Mouse (Mus musculus) adrenal gland, postnatal 0 days (tissue): ENCODE results near the gene Olfr1061. TPM values are rescaled to one million over a fixed set of nuclear protein-coding genes. Genes with fewer than 3 reads are reported as not detected.

Experiments used
- polyA plus RNA-seq: library from polyadenylated mRNA; unstranded; fragments of >200 nt; fragmentation: Nextera tagmentation; extraction: Ambion mirVana; gene quantifications from 2 replicates; pipeline ENCODE4 v1.2.1, GENCODE M21; 2015

The Olfr1061 gene
- not detected in 2 replicates for polyA plus RNA-seq

DNA sequence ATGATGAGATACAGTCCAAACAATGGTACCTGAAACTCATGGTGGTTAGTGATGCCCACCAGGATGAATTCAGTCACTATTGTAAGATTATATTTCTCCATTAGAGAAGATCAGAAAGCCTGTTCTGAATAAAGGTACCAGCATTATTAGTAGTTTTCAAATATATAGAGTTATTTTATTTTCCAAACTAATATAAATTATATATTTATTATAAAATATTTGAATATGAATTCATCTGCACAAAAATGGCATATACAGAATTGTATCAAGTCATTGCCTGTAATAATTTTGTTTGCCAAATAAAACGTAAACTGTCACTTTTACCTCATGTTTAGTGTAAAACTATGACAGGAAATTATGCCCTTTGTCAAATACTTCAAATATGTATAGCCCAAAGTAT, at the start of gene Olfr1061:
TSS of gene Olfr1061 (minus strand) at position 101 of the 400 bp plus-strand sequence.

DNA sequence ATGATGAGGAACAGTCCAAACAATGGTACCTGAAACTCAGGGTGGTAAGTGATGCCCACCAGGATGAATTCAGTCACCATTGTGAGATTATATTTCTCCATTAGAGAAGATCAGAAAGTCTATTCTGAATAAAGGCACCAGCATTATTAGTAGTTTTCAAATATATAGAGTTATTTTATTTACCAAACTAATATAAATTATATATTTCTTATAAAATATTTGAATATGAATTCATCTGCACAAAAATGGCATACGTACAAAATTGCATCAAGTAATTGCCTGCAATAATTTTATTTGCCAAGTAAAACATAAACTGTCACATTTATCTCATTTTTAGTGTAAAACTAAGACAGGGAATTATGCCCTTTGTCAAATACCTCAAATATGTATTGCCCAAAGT, 42.3 kb upstream of the Olfr1061 start, which contains the start of gene Olfr1066:
TSS of gene Olfr1066 (minus strand) at position 101 of the 400 bp plus-strand sequence.

DNA sequence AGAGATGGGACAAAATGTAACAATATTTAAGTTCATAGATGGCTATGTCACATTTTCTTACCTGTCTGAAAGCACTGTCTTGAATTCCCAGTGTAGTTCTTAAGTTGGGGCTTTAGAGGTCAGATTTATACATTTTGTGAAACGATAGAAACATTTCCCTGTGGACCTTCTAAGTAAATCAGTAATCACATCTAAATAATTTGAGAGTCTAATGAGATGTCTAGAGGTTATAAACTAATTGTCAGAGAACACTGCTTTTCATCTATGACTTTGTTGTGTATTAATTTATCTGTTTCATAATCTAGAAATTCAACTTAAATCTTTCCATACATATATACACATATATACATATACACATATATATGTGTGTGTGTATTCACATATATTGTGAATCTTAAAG, 36.6 kb upstream of the Olfr1061 start, which contains the start of gene Olfr1065:
TSS of gene Olfr1065 (minus strand) at position 101 of the 400 bp plus-strand sequence.

DNA sequence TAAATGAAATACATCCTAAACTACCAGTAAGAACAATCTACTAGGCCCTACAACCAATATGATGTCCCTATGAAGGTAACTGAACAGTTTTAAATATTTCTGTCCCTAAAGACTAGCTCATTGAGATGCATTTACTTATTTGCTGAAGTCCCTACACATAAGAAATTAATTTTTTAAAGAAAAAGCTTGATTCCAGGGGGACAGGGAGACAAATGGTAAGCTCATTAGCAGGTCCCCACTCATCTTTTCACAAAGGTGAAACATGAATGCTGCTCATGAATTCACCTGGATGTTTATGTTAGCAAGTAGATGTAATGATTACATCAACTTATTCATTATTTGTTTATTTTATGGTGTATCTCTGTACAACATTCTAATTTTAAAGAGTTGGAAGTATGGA, 12.8 kb upstream of the Olfr1061 start, which contains the start of gene Olfr1062:
TSS of gene Olfr1062 (minus strand) at position 101 of the 400 bp plus-strand sequence.

DNA sequence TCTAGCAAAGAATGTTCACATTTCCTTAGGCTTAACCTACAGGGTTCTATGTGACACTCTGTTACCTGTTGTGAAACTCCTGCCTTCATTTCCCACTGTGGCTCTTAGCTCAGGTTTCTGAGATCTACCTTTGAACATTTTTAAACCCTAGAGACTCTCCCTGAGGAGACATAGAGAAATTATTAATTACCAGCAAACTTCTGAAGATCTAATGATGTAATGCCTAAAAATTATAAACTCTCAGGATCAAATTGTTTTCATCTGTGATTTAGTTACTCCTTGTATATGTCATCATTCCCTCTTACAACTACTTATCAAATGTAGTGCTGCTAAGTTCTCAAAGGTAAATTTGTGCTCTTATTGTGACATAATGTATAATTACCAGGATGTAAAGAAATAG, 25.4 kb downstream of the Olfr1061 start, which contains the start of gene Olfr1058:
TSS of gene Olfr1058 (minus strand) at position 101 of the 400 bp plus-strand sequence.

DNA sequence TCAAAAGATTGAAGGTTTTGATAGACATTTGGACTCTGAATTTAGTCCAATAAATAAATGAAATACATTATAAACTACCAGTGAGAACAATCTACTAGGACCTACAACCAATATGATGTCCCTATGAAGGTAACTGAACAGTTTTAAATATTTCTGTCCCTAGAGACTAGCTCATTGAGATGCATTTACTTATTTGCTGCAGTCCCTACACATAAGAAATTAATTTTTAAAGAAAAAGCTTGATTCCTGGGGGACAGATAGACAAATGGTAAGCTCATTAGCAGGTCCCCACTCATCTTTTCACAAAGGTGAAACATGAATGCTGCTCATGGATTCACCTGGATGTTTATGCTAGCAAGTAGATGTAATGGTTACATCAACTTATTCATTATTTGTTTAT, 35.6 kb downstream of the Olfr1061 start, which contains the start of gene Olfr1057:
TSS of gene Olfr1057 (minus strand) at position 101 of the 400 bp plus-strand sequence.

Other genes starting within 250 kb of the Olfr1061 start
- gene Olfr1043, start 246.5 kb downstream of the Olfr1061 start, polyA plus RNA-seq, result not detected in 2 replicates
- not detected in 2 replicates for gene Olfr1044, start 236.2 kb downstream of the Olfr1061 start, polyA plus RNA-seq
- not detected in 2 replicates for gene Olfr52, start 228.4 kb downstream of the Olfr1061 start, polyA plus RNA-seq
- not detected in 2 replicates for gene Olfr1045, start 211.0 kb downstream of the Olfr1061 start, polyA plus RNA-seq
- not detected in 2 replicates for gene Olfr1046, start 194.7 kb downstream of the Olfr1061 start, polyA plus RNA-seq
- gene Olfr1047, start 182.6 kb downstream of the Olfr1061 start, polyA plus RNA-seq, result not detected in 2 replicates
- gene Olfr1048, start 173.8 kb downstream of the Olfr1061 start, polyA plus RNA-seq, result not detected in 2 replicates
- not detected in 2 replicates for gene Olfr1049, start 155.7 kb downstream of the Olfr1061 start, polyA plus RNA-seq
- gene Olfr1051, start 135.0 kb downstream of the Olfr1061 start, polyA plus RNA-seq, result not detected in 2 replicates
- not detected in 2 replicates for gene Olfr1052, start 121.6 kb downstream of the Olfr1061 start, polyA plus RNA-seq
- not detected in 2 replicates for gene Olfr1053, start 98.8 kb downstream of the Olfr1061 start, polyA plus RNA-seq
- gene Olfr1054, start 78.6 kb downstream of the Olfr1061 start, polyA plus RNA-seq, result not detected in 2 replicates
- not detected in 2 replicates for gene Olfr1055, start 63.8 kb downstream of the Olfr1061 start, polyA plus RNA-seq
- gene Olfr1056, start 51.6 kb downstream of the Olfr1061 start, polyA plus RNA-seq, result not detected in 2 replicates
- gene Olfr1057, start 35.7 kb downstream of the Olfr1061 start, polyA plus RNA-seq, result not detected in 2 replicates
- gene Olfr1058, start 25.5 kb downstream of the Olfr1061 start, polyA plus RNA-seq, result not detected in 2 replicates
- gene Olfr1062, start 12.7 kb upstream of the Olfr1061 start, polyA plus RNA-seq, result not detected in 2 replicates
- gene Olfr1065, start 36.5 kb upstream of the Olfr1061 start, polyA plus RNA-seq, result not detected in 2 replicates
- not detected in 2 replicates for gene Olfr1066, start 42.2 kb upstream of the Olfr1061 start, polyA plus RNA-seq
- not detected in 2 replicates for gene Olfr228, start 73.3 kb upstream of the Olfr1061 start, polyA plus RNA-seq
- gene Olfr1076, start 94.4 kb upstream of the Olfr1061 start, polyA plus RNA-seq, result not detected in 2 replicates
- not detected in 2 replicates for gene Olfr1079, start 128.4 kb upstream of the Olfr1061 start, polyA plus RNA-seq
- gene Olfr1080, start 144.2 kb upstream of the Olfr1061 start, polyA plus RNA-seq, result not detected in 2 replicates
- not detected in 2 replicates for gene Olfr1082, start 184.9 kb upstream of the Olfr1061 start, polyA plus RNA-seq
- gene Olfr1084, start 225.7 kb upstream of the Olfr1061 start, polyA plus RNA-seq, result not detected in 2 replicates
- gene Olfr1085, start 248.0 kb upstream of the Olfr1061 start, polyA plus RNA-seq, result not detected in 2 replicates